Mouse (Mus musculus): ENCODE measurements around the gene Nedd1.
A peak's percentile ranks its signal among the peaks of the same experiment; 100 is the strongest.

The Nedd1 gene

GRCm38 (mm10) chr10:92721771-92722619, at the start of gene Nedd1:
Gene Nedd1, minus strand, starts transcription at chr10:92722420.
- DNase-seq (ENCODE audit: low read depth, low spot score), result peak; percentile 95

- DNase-seq (ENCODE audit: low read depth, low spot score), result no peak
These were observed 32.1 kb upstream of the Nedd1 start for GRCm38 (mm10) chr10:92754359-92754758.

GRCm38 (mm10) chr10:92730339-92730738, 8.1 kb upstream of the Nedd1 start:
- no peak for DNase-seq (ENCODE audit: low read depth, low spot score)

- DNase-seq (ENCODE audit: low read depth, low spot score), result no peak
These were observed 6.5 kb upstream of the Nedd1 start for GRCm38 (mm10) chr10:92728723-92729122.

GRCm38 (mm10) chr10:92722620-92722988, 384 bp upstream of the Nedd1 start:
- no peak for DNase-seq (ENCODE audit: low read depth, low spot score)

- no peak for DNase-seq (ENCODE audit: low read depth, low spot score)
These were observed 23.2 kb downstream of the Nedd1 start for GRCm38 (mm10) chr10:92699032-92699431.

- DNase-seq (ENCODE audit: low read depth, low spot score), result no peak
These were observed 47.2 kb downstream of the Nedd1 start for GRCm38 (mm10) chr10:92675056-92675455.

- DNase-seq (ENCODE audit: low read depth, low spot score), result no peak
These were observed 50.3 kb downstream of the Nedd1 start for GRCm38 (mm10) chr10:92671906-92672305.

GRCm38 (mm10) chr10:92665287-92665686, 56.9 kb downstream of the Nedd1 start:
- DNase-seq (ENCODE audit: low read depth, low spot score), result no peak

- no peak for DNase-seq (ENCODE audit: low read depth, low spot score)
These were observed 69.0 kb downstream of the Nedd1 start for GRCm38 (mm10) chr10:92653266-92653665.

GRCm38 (mm10) chr10:92652399-92652920, 69.8 kb downstream of the Nedd1 start:
- no peak for DNase-seq (ENCODE audit: low read depth, low spot score)

GRCm38 (mm10) chr10:92651266-92651665, 71.0 kb downstream of the Nedd1 start:
- no peak for DNase-seq (ENCODE audit: low read depth, low spot score)

- no peak for DNase-seq (ENCODE audit: low read depth, low spot score)
These were observed 73.1 kb downstream of the Nedd1 start for GRCm38 (mm10) chr10:92649096-92649495.

- no peak for DNase-seq (ENCODE audit: low read depth, low spot score)
These were observed 74.5 kb downstream of the Nedd1 start for GRCm38 (mm10) chr10:92647691-92648090.

- DNase-seq (ENCODE audit: low read depth, low spot score), result no peak
These were observed 78.2 kb downstream of the Nedd1 start for GRCm38 (mm10) chr10:92643995-92644394.

- no peak for DNase-seq (ENCODE audit: low read depth, low spot score)
These were observed 81.2 kb downstream of the Nedd1 start for GRCm38 (mm10) chr10:92641032-92641431.
